Mouse (Mus musculus) kidney, adult 2 months (tissue): ENCODE results near the gene Gm13889.

Experiments
- CTCF ChIP-seq: fragments of 200-500 bp; conservative IDR thresholded peaks from 2 replicates; pipeline ENCODE4 v1.5.1; 2011; ENCODE audit warnings: low read depth, mild to moderate bottlenecking, control low read depth, low read length, moderate library complexity, mixed read lengths; ENCODE audit not compliant: insufficient read depth, insufficient read length
- POLR2A ChIP-seq: fragments of 200-500 bp; IDR thresholded peaks from one replicate; pipeline ENCODE4 v1.6.1; 2011; ENCODE audit warnings: low read depth, low read length, control low read depth

GRCm38 (mm10) chr2:93988440-93988839, 31.4 kb upstream of the Gm13889 start:
- TF ChIP-seq POLR2A (no peak), CTCF (no peak)
